Comparison of ENCODE assay signal across 8 mouse cellular contexts in genomic region chr16:4885760-4886689, GRCm38 (mm10). TPM values are rescaled to one million over a fixed set of nuclear protein-coding genes. Genes with fewer than 3 reads are reported as not detected.
DNase-seq lines count a peak whose midpoint lies in the region; ATAC-seq and TF ChIP-seq lines count a peak whose summit lies in the region.

TSS of gene Mgrn1 (plus strand) at chr16:4886249.

- peak within 1 kb of the TSS; percentile 87 for H3K9ac ChIP-seq in forebrain, embryonic 15.5 days (replicated peaks)

- peak; percentile 89 for ATAC-seq in forebrain, embryonic 15.5 days (replicated peaks)
- peak; percentile 73 for ATAC-seq in neutrophil, adult 5-6 weeks (ENCODE audit: extremely low read depth, insufficient number of reproducible peaks, low FRiP score, poor library complexity, severe bottlenecking)

- peak within 1 kb of the TSS; percentile 89 for H3K27ac ChIP-seq in forebrain, embryonic 15.5 days (replicated peaks)

- TF ChIP-seq POLR2A in lung, adult 2 months (IDR thresholded peaks at IDR 0.05; ENCODE audit: borderline replicate concordance, extremely low read depth, low read depth, low read length): peak; percentile 39; the same call in 1 of the 2 replicates

- TF ChIP-seq CTCF in lung, adult 2 months (IDR thresholded peaks at IDR 0.05; ENCODE audit: insufficient read depth, low read length): no peak

- H3K4me3 ChIP-seq in forebrain, embryonic 15.5 days: peak within 1 kb of the TSS; percentile 77
- peak within 1 kb of the TSS; percentile 98 for H3K4me3 ChIP-seq in lung, adult 2 months (replicated peaks; ENCODE audit: extremely low read depth, low read depth, low read length)

- DNase-seq in MEL-GATA-1-ER (ENCODE audit: extremely low read depth, low read depth): peak; percentile 75
- DNase-seq in cerebellum, adult 11-12 months: peak; percentile 91
- DNase-seq in heart, postnatal 14 days: peak; percentile 89 to 90
- no peak for DNase-seq in large intestine, adult 2 months (ENCODE audit: low read depth, low spot score)
- peak; percentile 79 for DNase-seq in lung, adult 2 months
- peak; percentile 88 for DNase-seq in testis, postnatal 14 days (ENCODE audit: low spot score)

- intact Hi-C loops in heart, postnatal 14 days (cut with DNase I): loop anchor here (2.0 kb wide), 1 partner anchor 27 kb away; no protein-coding TSS in a partner anchor

- H3K27me3 ChIP-seq in forebrain, embryonic 15.5 days: no peaks in the 10 kb centered on the region

- under 1% methylated on average over 53 of the region's 74 CpGs for WGBS in forebrain, embryonic 15.5 days
- WGBS in large intestine, adult 2 months: under 1% methylated on average over 73 of the region's 74 CpGs
- WGBS in lung, adult 2 months: under 1% methylated on average over 52 of the region's 74 CpGs

- H3K4me2 ChIP-seq in forebrain, embryonic 15.5 days (replicated peaks): peak within 1 kb of the TSS; percentile 49

- H3K36me3 ChIP-seq in forebrain, embryonic 15.5 days: no peaks in the 10 kb centered on the region

- H3K4me1 ChIP-seq in forebrain, embryonic 15.5 days: peaks cover 40% of the 10 kb centered on the region
- H3K4me1 ChIP-seq in lung, adult 2 months (ENCODE audit: control insufficient read depth, insufficient read depth, low read length): peaks cover 9% of the 10 kb centered on the region

- H3K9me3 ChIP-seq in forebrain, embryonic 15.5 days: no peaks in the 10 kb centered on the region

RNA-seq across cellular contexts. Expression of gene Mgrn1, which starts in this region (rescaled TPM):
- 95.8 and 102 TPM in 2 replicates for polyA plus RNA-seq in forebrain, embryonic 15.5 days (2015; fragmentation: Nextera tagmentation; extraction: Ambion mirVana)
- 100 to 1,000 TPM; 151 to 161 TPM for total RNA-seq in heart, postnatal 14 days (2021)
- polyA plus RNA-seq in large intestine, adult 2 months (2012; rRNA removed): 102 and 116 TPM in 2 replicates
- 124 and 140 TPM in 2 replicates for polyA plus RNA-seq in lung, adult 2 months (2012; rRNA removed)
- 78.8 and 85.0 TPM in 2 replicates for total RNA-seq in neutrophil, adult 5-6 weeks (2017)
